Comparison of ENCODE assay signal across 26 mouse cellular contexts in the genomic region with DNA sequence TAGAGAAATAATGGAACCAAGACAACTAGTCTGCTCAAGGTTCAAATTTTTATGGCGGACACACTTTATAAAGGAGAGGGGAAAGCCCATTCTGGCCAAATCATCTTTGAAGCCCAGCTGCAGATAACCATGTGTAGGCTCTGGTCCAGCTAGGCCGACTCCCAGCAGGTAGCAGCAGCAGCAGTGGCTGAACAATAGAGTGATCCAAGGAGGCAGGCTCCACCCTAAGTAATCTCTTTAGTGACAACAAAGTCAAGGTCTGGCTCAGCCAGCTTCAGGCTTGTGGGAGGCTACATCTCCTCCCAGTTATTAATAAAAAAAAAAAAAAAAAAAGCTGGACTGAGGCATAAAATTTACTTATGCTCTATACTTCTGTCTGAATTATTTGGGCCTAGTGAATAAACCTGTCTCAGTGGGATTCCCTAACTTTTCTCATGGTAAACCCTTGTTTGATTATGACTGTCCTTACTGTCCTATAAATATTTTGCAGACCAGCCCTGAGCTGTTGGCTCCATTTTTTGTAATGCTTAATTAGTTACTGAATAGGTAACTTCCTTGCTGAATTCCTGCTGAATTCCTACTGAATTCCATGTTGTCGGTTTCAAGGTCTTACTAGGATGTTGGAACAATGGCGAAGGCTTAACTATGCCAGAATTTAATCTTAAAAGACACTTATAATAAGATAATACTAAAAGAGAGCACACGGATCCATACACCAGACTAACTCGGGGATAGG.
"Had no signal": no experiment of that assay in that cellular context is flagged by ENCODE, and none has a peak within 500 bp of the region (broad histone marks: within the 10 kb centered on the region; RNA-seq: fewer than 3 reads in every experiment).

No protein-coding gene starts in this region.

- ATAC-seq: hindbrain, postnatal 0 days; intestine, embryonic 16.5 days; liver, embryonic 12.5 days had no signal

- H3K4me2 ChIP-seq: heart, embryonic 11.5 days; heart, embryonic 13.5 days; heart, embryonic 15.5 days; hindbrain, embryonic 13.5 days; hindbrain, embryonic 15.5 days; kidney, embryonic 15.5 days; limb, embryonic 13.5 days; limb, embryonic 15.5 days; liver, embryonic 12.5 days had no signal

- DNase-seq: gastrocnemius, postnatal 14 days; gastrocnemius, postnatal 36 days; heart, adult 2 months; heart, postnatal 14 days; heart, postnatal 36 days; kidney, adult 11 months; kidney, adult 2 months; kidney, adult 9 months; kidney, postnatal 14 days; kidney, postnatal 4 days; left cerebral cortex, postnatal 4 days had no signal

- H3K4me1 ChIP-seq: heart, embryonic 13.5 days; heart, embryonic 15.5 days; hindbrain, embryonic 13.5 days; hindbrain, embryonic 15.5 days; kidney, embryonic 15.5 days; limb, embryonic 13.5 days; limb, embryonic 15.5 days; liver, embryonic 12.5 days had no signal

- H3K36me3 ChIP-seq: heart, embryonic 13.5 days; heart, embryonic 15.5 days; hindbrain, embryonic 13.5 days; hindbrain, embryonic 15.5 days; kidney, embryonic 15.5 days; limb, embryonic 13.5 days; limb, embryonic 15.5 days; liver, embryonic 12.5 days had no signal

- H3K27me3 ChIP-seq: heart, embryonic 13.5 days; heart, embryonic 15.5 days; hindbrain, embryonic 13.5 days; hindbrain, embryonic 15.5 days; kidney, embryonic 15.5 days; limb, embryonic 13.5 days; limb, embryonic 15.5 days; liver, embryonic 12.5 days had no signal

- H3K4me3 ChIP-seq: heart, adult 2 months; heart, embryonic 13.5 days; heart, embryonic 15.5 days; hindbrain, embryonic 13.5 days; hindbrain, embryonic 15.5 days; kidney, embryonic 15.5 days; layer of hippocampus, adult 2 months; left cerebral cortex, adult 2 months; limb, embryonic 13.5 days; limb, embryonic 15.5 days; liver, embryonic 12.5 days had no signal

- H3K9me3 ChIP-seq: heart, embryonic 13.5 days; heart, embryonic 15.5 days; hindbrain, embryonic 15.5 days; kidney, embryonic 15.5 days; limb, embryonic 13.5 days; limb, embryonic 15.5 days; liver, embryonic 12.5 days had no signal

- H3K27ac ChIP-seq: heart, adult 2 months; heart, embryonic 13.5 days; heart, embryonic 15.5 days; hindbrain, embryonic 13.5 days; hindbrain, embryonic 15.5 days; hindbrain, postnatal 0 days; kidney, embryonic 15.5 days; kidney, postnatal 0 days; layer of hippocampus, adult 2 months; left cerebral cortex, adult 2 months; limb, embryonic 13.5 days; limb, embryonic 15.5 days; liver, embryonic 12.5 days; liver, embryonic 14.5 days had no signal

- H3K9ac ChIP-seq: heart, embryonic 13.5 days; heart, embryonic 15.5 days; hindbrain, embryonic 13.5 days; hindbrain, embryonic 15.5 days; kidney, embryonic 15.5 days; limb, embryonic 13.5 days; limb, embryonic 15.5 days; liver, embryonic 12.5 days; liver, embryonic 14.5 days had no signal
